In the genomic region with DNA sequence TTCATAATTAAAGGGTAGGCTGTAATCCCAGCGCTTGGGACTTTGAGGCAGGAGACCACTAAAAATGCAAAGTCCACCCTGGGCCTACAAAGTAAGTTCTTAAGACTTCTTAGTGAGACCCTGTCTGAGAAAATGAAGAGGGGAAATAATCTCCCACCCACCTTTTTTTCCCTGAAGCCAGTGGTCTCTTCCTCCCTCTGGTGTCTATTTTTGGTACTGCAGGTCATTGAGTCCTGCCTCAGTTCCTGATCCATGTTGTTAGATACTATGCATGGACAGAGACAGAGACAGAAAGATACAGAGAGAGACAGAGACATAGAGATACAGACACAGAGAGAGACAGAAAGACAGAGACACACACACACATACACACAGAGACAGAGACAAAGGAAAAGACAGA, we compare ENCODE assay signal across 9 mouse cellular contexts. TPM values are rescaled to one million over a fixed set of nuclear protein-coding genes. Genes with fewer than 3 reads are reported as not detected.
DNase-seq lines count a peak whose midpoint lies in the region; ATAC-seq and TF ChIP-seq lines count a peak whose summit lies in the region.
"Had no signal": no experiment of that assay in that cellular context is flagged by ENCODE, and none has a peak within 500 bp of the region (broad histone marks: within the 10 kb centered on the region; RNA-seq: fewer than 3 reads in every experiment).

No protein-coding gene starts in this region.

- H3K4me1 ChIP-seq in kidney, adult 2 months (ENCODE audit: control insufficient read depth, insufficient read depth, low read length), result no peaks in the 10 kb centered on the region
- peaks cover 1 to 2% of the 10 kb centered on the region in 2 experiments; a peak in 1 of 4 replicates for H3K4me1 ChIP-seq in ES-E14 (ENCODE audit: control insufficient read depth in 2 of 2, insufficient read depth in 2 of 2, low read length in 2 of 2, poor library complexity in 1 of 2)
- H3K4me1 ChIP-seq: embryonic facial prominence, embryonic 13.5 days had no signal

- intact Hi-C loops in heart, postnatal 14 days (cut with DNase I), result loop anchor here (1.0 kb wide), 1 partner anchor 93 kb away; no protein-coding TSS in a partner anchor

- no peaks in the 10 kb centered on the region for H3K36me3 ChIP-seq in kidney, adult 2 months (ENCODE audit: control insufficient read depth, insufficient read depth, low read length)
- H3K36me3 ChIP-seq in ES-E14 (ENCODE audit: control insufficient read depth, insufficient read depth, low read length, poor library complexity, severe bottlenecking), result no peaks in the 10 kb centered on the region
- H3K36me3 ChIP-seq: embryonic facial prominence, embryonic 13.5 days had no signal

- no peak for ATAC-seq in inflammation-experienced regulatory T-cells, adult 6 months

- H3K27me3 ChIP-seq in kidney, adult 2 months (replicated peaks; ENCODE audit: control insufficient read depth, insufficient read depth, low read length), result no peaks in the 10 kb centered on the region
- H3K27me3 ChIP-seq: embryonic facial prominence, embryonic 13.5 days had no signal

- H3K9me3 ChIP-seq in ES-E14 (ENCODE audit: control insufficient read depth, insufficient read depth, low read depth, low read length), result no peaks in the 10 kb centered on the region
- H3K9me3 ChIP-seq: embryonic facial prominence, embryonic 13.5 days had no signal

- DNase-seq in kidney, adult 2 months, result peak; percentile 35
- DNase-seq in kidney, adult 11 months, result no peak
- DNase-seq in CD4-positive helper T cell, adult 2 months (ENCODE audit: low read depth, low spot score), result peak; percentile 18
- peak; percentile 62 for DNase-seq in ES-E14 (ENCODE audit: low read depth, low spot score)
- DNase-seq in heart, postnatal 14 days, result peak; percentile 4 to 43
- peak; percentile 48 for DNase-seq in naive thymus-derived CD4-positive, alpha-beta T cell, adult 2 months (ENCODE audit: low read depth)

- peak; percentile 45 for TF ChIP-seq CTCF in kidney, adult 2 months (conservative IDR thresholded peaks at IDR 0.05; ENCODE audit: insufficient read depth, insufficient read length, low read depth, low read length)

- 28% methylated on average over 1 of the region's 1 CpGs for WGBS in kidney, adult 2 months

- TF ChIP-seq POLR2A in kidney, adult 2 months (IDR thresholded peaks at IDR 0.05; ENCODE audit: low read depth, low read length), result no peak

- H3K27ac ChIP-seq in kidney, adult 2 months (ENCODE audit: insufficient read depth, low read depth, low read length), result no peak overlapping the region
- H3K27ac ChIP-seq in ES-E14 (ENCODE audit: insufficient read depth, low read depth, low read length, poor library complexity, severe bottlenecking), result no peak overlapping the region
- H3K27ac ChIP-seq: embryonic facial prominence, embryonic 13.5 days had no signal

- H3K9ac ChIP-seq in ES-E14 (ENCODE audit: insufficient read depth, low read depth, low read length, poor library complexity, severe bottlenecking), result no peak overlapping the region
- H3K9ac ChIP-seq: embryonic facial prominence, embryonic 13.5 days had no signal

- in situ Hi-C loops in ES-E14 (cut with MboI; ENCODE audit: low sequenced_read_pairs in 2 of 2, unreplicated experiment in 2 of 2), result no loop called here

- H3K4me3 ChIP-seq in kidney, adult 2 months (ENCODE audit: insufficient read depth, low read depth, low read length), result no peak overlapping the region
- no peak overlapping the region for H3K4me3 ChIP-seq in ES-E14 (ENCODE audit: insufficient read depth in 1 of 2, low read depth in 1 of 2, low read length in 2 of 2, poor library complexity in 1 of 2, severe bottlenecking in 1 of 2)
- H3K4me3 ChIP-seq: embryonic facial prominence, embryonic 13.5 days had no signal

TF ChIP-seq in ES-E14, 5 proteins besides CTCF, POLR2A, EP300 and RAD21:
- TF ChIP-seq CHD2 (IDR thresholded peaks at IDR 0.05; ENCODE audit: low read depth, low read length), result no peak
- TF ChIP-seq ZC3H11A (IDR thresholded peaks at IDR 0.05; ENCODE audit: borderline replicate concordance, low read depth, low read length), result peak; percentile 57; the same call in 1 of the 2 replicates
TF ChIP-seq in ES-E14: peak in this region for 1.

RNA-seq across cellular contexts. Expression of a gene that starts 15.1 kb away (rescaled TPM):
- not detected in 2 replicates for polyA plus RNA-seq in kidney, adult 2 months (2012; rRNA removed)
- not detected in 2 replicates for total RNA-seq in ES-E14 (2012; rRNA removed)
- not detected for total RNA-seq in heart, postnatal 14 days (2021)
- polyA plus RNA-seq in inflammation-experienced regulatory T-cells, adult 6 months (2017; shearing (Covaris generic)), result not detected
- total RNA-seq: left cerebral cortex, postnatal 25 days had no signal
- polyA plus RNA-seq: embryonic facial prominence, embryonic 13.5 days had no signal

RNA-seq across cellular contexts. Expression of a gene that starts 18.8 kb away (rescaled TPM):
- polyA plus RNA-seq in kidney, adult 2 months (2012; rRNA removed), result not detected in 2 replicates
- total RNA-seq in ES-E14 (2012; rRNA removed), result not detected in 2 replicates
- total RNA-seq in heart, postnatal 14 days (2021), result not detected
- not detected for polyA plus RNA-seq in inflammation-experienced regulatory T-cells, adult 6 months (2017; shearing (Covaris generic))
- total RNA-seq: left cerebral cortex, postnatal 25 days had no signal
- polyA plus RNA-seq: embryonic facial prominence, embryonic 13.5 days had no signal

RNA-seq across cellular contexts. Expression of a gene that starts 26.2 kb away (rescaled TPM):
- 2.2 and 5.2 TPM in 2 replicates for polyA plus RNA-seq in kidney, adult 2 months (2012; rRNA removed)
- total RNA-seq in ES-E14 (2012; rRNA removed), result 6.6 and 7.1 TPM in 2 replicates
- total RNA-seq in heart, postnatal 14 days (2021), result 1 to 10 TPM; 1.7 to 2.1 TPM
- not detected for polyA plus RNA-seq in inflammation-experienced regulatory T-cells, adult 6 months (2017; shearing (Covaris generic))

RNA-seq across cellular contexts. Expression of a gene that starts 29.5 kb away (rescaled TPM):
- polyA plus RNA-seq in kidney, adult 2 months (2012; rRNA removed), result not detected in 2 replicates
- not detected in 2 replicates for total RNA-seq in ES-E14 (2012; rRNA removed)
- total RNA-seq in heart, postnatal 14 days (2021), result not detected
- polyA plus RNA-seq in inflammation-experienced regulatory T-cells, adult 6 months (2017; shearing (Covaris generic)), result not detected
- total RNA-seq: left cerebral cortex, postnatal 25 days had no signal
- polyA plus RNA-seq: embryonic facial prominence, embryonic 13.5 days had no signal

RNA-seq across cellular contexts. Expression of a gene that starts 51.1 kb away (rescaled TPM):
- not detected in 2 replicates for polyA plus RNA-seq in kidney, adult 2 months (2012; rRNA removed)
- total RNA-seq in ES-E14 (2012; rRNA removed), result not detected in 2 replicates
- total RNA-seq in heart, postnatal 14 days (2021), result not detected
- polyA plus RNA-seq in inflammation-experienced regulatory T-cells, adult 6 months (2017; shearing (Covaris generic)), result not detected
- total RNA-seq: left cerebral cortex, postnatal 25 days had no signal
- polyA plus RNA-seq: embryonic facial prominence, embryonic 13.5 days had no signal
